Mouse (Mus musculus): ENCODE measurements around the gene Nol7.

DNA sequence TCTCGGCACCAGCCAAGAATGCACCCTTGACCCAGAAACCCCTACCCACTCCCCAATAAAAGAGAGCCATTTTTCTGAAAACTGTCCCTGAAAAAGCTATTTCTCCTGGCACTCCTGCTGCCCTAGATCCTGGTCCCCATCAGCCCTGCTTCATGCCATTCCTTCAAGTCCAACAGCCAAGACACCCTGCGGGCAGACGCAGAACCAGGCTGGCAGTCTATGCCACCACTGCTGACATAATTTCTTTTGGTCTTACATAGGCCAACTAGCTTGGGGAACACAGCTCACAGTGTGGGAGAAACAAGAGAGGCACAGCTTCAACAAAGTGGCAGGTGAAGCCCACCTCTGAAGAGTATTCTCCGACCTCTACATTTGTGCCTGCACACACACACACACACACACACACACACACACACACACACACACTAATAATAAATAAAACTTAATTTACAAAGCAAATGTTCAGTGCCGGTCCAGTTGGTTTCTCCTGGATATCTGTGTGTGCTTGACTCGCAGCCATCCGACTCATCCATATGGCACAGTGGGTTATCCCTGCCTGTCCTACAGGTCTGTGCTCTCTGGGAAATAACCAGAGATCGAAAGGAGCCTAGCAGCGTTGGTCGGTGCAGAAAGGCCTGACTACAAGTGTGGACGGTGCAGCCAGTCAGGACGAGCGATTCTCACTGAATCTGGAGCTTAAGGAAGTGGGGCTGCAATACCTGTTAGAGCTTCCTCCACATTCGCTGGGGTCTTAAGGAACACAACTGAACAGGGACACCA, 41.7 kb upstream of the Nol7 start:
- no peak for TF ChIP-seq CTCF (conservative IDR thresholded peaks at IDR 0.05 in 1 of 2, IDR thresholded peaks at IDR 0.05 in 1 of 2; ENCODE audit: low read depth in 2 of 2, low read length in 2 of 2)
- no peak for TF ChIP-seq EP300 (IDR thresholded peaks at IDR 0.05; ENCODE audit: low read length)
- no peak for TF ChIP-seq E2F4 (IDR thresholded peaks at IDR 0.05; ENCODE audit: insufficient replicate concordance, low read depth, low read length)
- TF ChIP-seq MEF2A (IDR thresholded peaks at IDR 0.05; ENCODE audit: borderline replicate concordance, low read depth, low read length): no peak
- no peak for TF ChIP-seq POLR2A (IDR thresholded peaks at IDR 0.05; ENCODE audit: low read depth, low read length)
- no peak for TF ChIP-seq ELF1 (IDR thresholded peaks at IDR 0.05; ENCODE audit: low read depth, low read length)
- TF ChIP-seq ETS1 (conservative IDR thresholded peaks at IDR 0.05; ENCODE audit: low read depth, low read length): no peak
- TF ChIP-seq MXI1 (IDR thresholded peaks at IDR 0.05; ENCODE audit: low read depth, low read length): no peak
- TF ChIP-seq MAFK (IDR thresholded peaks at IDR 0.05; ENCODE audit: insufficient replicate concordance, low read length): no peak
- TF ChIP-seq MAZ (IDR thresholded peaks at IDR 0.05; ENCODE audit: low read depth, low read length): no peak
- TF ChIP-seq CHD1 (IDR thresholded peaks at IDR 0.05; ENCODE audit: low read depth, low read length): no peak
- TF ChIP-seq USF1 (IDR thresholded peaks at IDR 0.05; ENCODE audit: low read depth, low read length): no peak
